Mouse (Mus musculus): Measurements from ENCODE around the gene Ryk.

GRCm38 (mm10) chr9:102933925-102934721 lies 99.4 kb downstream of the Ryk start:
- TF ChIP-seq CTCF (IDR thresholded peaks at IDR 0.05; ENCODE audit: borderline replicate concordance, control insufficient read depth, extremely low read depth, insufficient read depth, low read length, poor library complexity), result no peak
- no peak for TF ChIP-seq POLR2A (IDR thresholded peaks at IDR 0.05; ENCODE audit: control insufficient read depth, extremely low read depth, insufficient read depth, low read length, poor library complexity)
